Mouse (Mus musculus): ENCODE data around the gene Mefv. TPM values are rescaled to one million over a fixed set of nuclear protein-coding genes. Genes with fewer than 3 reads are reported as not detected.
"Not testable (repeated sequence)": the region's sequence is repeated elsewhere in the genome, so short reads cannot be mapped to it uniquely, and the experiment has no call there.

Gene Mefv
- polyA plus RNA-seq, 1 experiment from 2014 or later, result not detected

GRCm38 (mm10) chr16:3706680-3707079 lies 11.2 kb downstream of the Mefv start:
- no peak overlapping the region for H3K4me3 ChIP-seq (replicated peaks)
- no peak overlapping the region for H3K27ac ChIP-seq (replicated peaks)
- H3K27me3 ChIP-seq (replicated peaks), result no peaks in the 10 kb centered on the region
- no peak overlapping the region for H3K4me2 ChIP-seq
- no peaks in the 10 kb centered on the region for H3K4me1 ChIP-seq
- WGBS, result 89% methylated on average over 6 of the region's 6 CpGs
- H3K9ac ChIP-seq (replicated peaks), result no peak overlapping the region
- no peaks in the 10 kb centered on the region for H3K36me3 ChIP-seq
- no peaks in the 10 kb centered on the region for H3K9me3 ChIP-seq (replicated peaks)
- no peak for ATAC-seq (ENCODE audit: low FRiP score)

DNA sequence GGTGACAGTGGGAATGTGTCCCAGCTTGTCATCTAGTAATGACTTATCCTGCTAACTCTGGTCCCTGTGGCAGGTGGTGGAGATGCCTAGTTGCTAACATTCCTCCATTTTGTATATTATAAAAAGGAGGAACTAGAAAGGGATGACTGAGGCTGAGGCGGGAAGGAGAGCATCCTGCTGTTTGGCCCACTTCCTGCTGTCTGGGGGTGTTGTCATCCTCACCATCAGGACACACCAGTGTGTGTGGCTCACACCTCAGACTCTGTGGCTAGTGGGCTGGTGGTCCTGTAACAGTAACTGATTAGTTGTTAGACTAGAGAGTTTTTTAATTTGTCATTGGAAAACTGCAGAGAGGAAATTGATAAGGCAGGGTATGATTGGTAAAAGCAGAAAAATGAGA lies 17.0 kb downstream of the Mefv start:
- Histone ChIP-seq H3K9me3 (replicated peaks) (no peaks in the 10 kb centered on the region), H3K9ac (replicated peaks) (no peak overlapping the region), H3K27ac (replicated peaks) (no peak overlapping the region), H3K36me3 (no peaks in the 10 kb centered on the region), H3K4me2 (no peak overlapping the region), H3K27me3 (replicated peaks) (no peaks in the 10 kb centered on the region), H3K4me1 (no peaks in the 10 kb centered on the region), H3K4me3 (replicated peaks) (no peak overlapping the region)
- no peak for ATAC-seq (ENCODE audit: low FRiP score)
- 76% methylated on average over 1 of the region's 1 CpGs for WGBS

- Histone ChIP-seq H3K9ac (replicated peaks) (no peak overlapping the region), H3K36me3 (no peaks in the 10 kb centered on the region), H3K27me3 (replicated peaks) (no peaks in the 10 kb centered on the region), H3K4me1 (no peaks in the 10 kb centered on the region), H3K4me3 (replicated peaks) (no peak overlapping the region), H3K27ac (replicated peaks) (no peak overlapping the region), H3K9me3 (replicated peaks) (no peaks in the 10 kb centered on the region), H3K4me2 (no peak overlapping the region)
- no peak for ATAC-seq (ENCODE audit: low FRiP score)
- 88% methylated on average over 8 of the region's 8 CpGs for WGBS
Observed at GRCm38 (mm10) chr16:3699281-3699680, 18.6 kb downstream of the Mefv start.

DNA sequence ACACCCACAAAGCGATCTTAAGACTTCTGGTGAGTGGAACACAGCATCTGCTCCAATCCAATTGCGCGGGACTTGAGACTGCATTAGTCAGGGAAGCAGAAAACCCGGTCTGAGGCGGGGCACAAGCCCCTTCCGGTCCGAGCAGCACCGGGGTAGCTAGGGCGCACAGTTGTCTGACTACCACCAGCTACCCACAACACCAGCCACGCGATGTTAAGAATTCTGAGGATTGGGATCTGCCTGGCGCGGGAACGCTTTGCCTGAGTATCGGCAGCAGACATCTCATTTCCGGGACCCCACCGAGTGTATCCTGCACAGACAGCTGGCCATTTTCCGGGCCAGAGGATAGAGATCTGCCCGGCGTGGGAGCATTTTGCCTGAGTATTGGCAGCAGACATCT lies 28.3 kb downstream of the Mefv start:
- H3K4me3 ChIP-seq (replicated peaks); H3K36me3 ChIP-seq; H3K4me2 ChIP-seq; H3K9ac ChIP-seq (replicated peaks); ATAC-seq (ENCODE audit: low FRiP score); H3K9me3 ChIP-seq (replicated peaks); H3K4me1 ChIP-seq; H3K27ac ChIP-seq (replicated peaks); H3K27me3 ChIP-seq (replicated peaks): not testable (repeated sequence)
- WGBS, result 62% methylated on average over 20 of the region's 20 CpGs

Other genes starting within 250 kb of the Mefv start
- not detected in 2 replicates for gene Olfr161, start 127.1 kb downstream of the Mefv start, polyA plus RNA-seq (2015; fragmentation: Nextera tagmentation; extraction: Ambion mirVana)
- gene Zfp263, start 26.0 kb upstream of the Mefv start, polyA plus RNA-seq (2015; fragmentation: Nextera tagmentation; extraction: Ambion mirVana), result 46.3 and 46.5 TPM in 2 replicates
- gene Olfr15, start 112.8 kb upstream of the Mefv start, polyA plus RNA-seq (2015; fragmentation: Nextera tagmentation; extraction: Ambion mirVana), result not detected in 2 replicates
- gene Zfp174, start 129.2 kb upstream of the Mefv start, polyA plus RNA-seq (2015; fragmentation: Nextera tagmentation; extraction: Ambion mirVana), result 2.1 and 2.2 TPM in 2 replicates
- gene Naa60, start 154.3 kb upstream of the Mefv start, polyA plus RNA-seq (2015; fragmentation: Nextera tagmentation; extraction: Ambion mirVana), result 95.6 and 102 TPM in 2 replicates
- 12.9 and 13.4 TPM in 2 replicates for gene Zfp597, start 166.5 kb upstream of the Mefv start, polyA plus RNA-seq (2015; fragmentation: Nextera tagmentation; extraction: Ambion mirVana)
- 2.1 and 2.7 TPM in 2 replicates for gene Gm20695, start 166.6 kb upstream of the Mefv start, polyA plus RNA-seq (2015; fragmentation: Nextera tagmentation; extraction: Ambion mirVana)
- gene 1700037C18Rik, start 190.6 kb upstream of the Mefv start, polyA plus RNA-seq (2015; fragmentation: Nextera tagmentation; extraction: Ambion mirVana), result 13.4 and 15.3 TPM in 2 replicates
- gene Cluap1, start 190.7 kb upstream of the Mefv start, polyA plus RNA-seq (2015; fragmentation: Nextera tagmentation; extraction: Ambion mirVana), result 36.8 and 40.1 TPM in 2 replicates